Mouse (Mus musculus) ZHBTc4 (cell line): ENCODE measurements around the gene Plcg2.

Experiments used
- DNase-seq: peaks from one replicate; pipeline ENCODE4 v3.0.0-alpha.2; 2011; ENCODE audit warnings: low read depth, low spot score

The Plcg2 gene

GRCm38 (mm10) chr8:117632532-117632931, 134.4 kb downstream of the Plcg2 start:
- DNase-seq, result no peak

GRCm38 (mm10) chr8:117634406-117634805, 136.3 kb downstream of the Plcg2 start:
- peak; percentile 64 for DNase-seq

GRCm38 (mm10) chr8:117637462-117637861, 139.4 kb downstream of the Plcg2 start:
- DNase-seq, result peak; percentile 61

GRCm38 (mm10) chr8:117639631-117640030, 141.5 kb downstream of the Plcg2 start:
- DNase-seq, result peak; percentile 44

- no peak for DNase-seq
Observed at GRCm38 (mm10) chr8:117645486-117645885, 147.4 kb downstream of the Plcg2 start.

GRCm38 (mm10) chr8:117646020-117646419, 147.9 kb downstream of the Plcg2 start:
- peak; percentile 65 for DNase-seq

GRCm38 (mm10) chr8:117646440-117646839, 148.3 kb downstream of the Plcg2 start:
- no peak for DNase-seq

- no peak for DNase-seq
Observed at GRCm38 (mm10) chr8:117652318-117652717, 154.2 kb downstream of the Plcg2 start.

GRCm38 (mm10) chr8:117658990-117659389, 160.9 kb downstream of the Plcg2 start:
- DNase-seq, result no peak

- no peak for DNase-seq
Observed at GRCm38 (mm10) chr8:117660358-117661031, 162.4 kb downstream of the Plcg2 start.

GRCm38 (mm10) chr8:117667349-117668124, 169.4 kb downstream of the Plcg2 start:
- DNase-seq, result no peak

- DNase-seq, result peak; percentile 28
Observed at GRCm38 (mm10) chr8:117670461-117670860, 172.4 kb downstream of the Plcg2 start.

GRCm38 (mm10) chr8:117672558-117672957, 174.5 kb downstream of the Plcg2 start:
- no peak for DNase-seq

GRCm38 (mm10) chr8:117673430-117673830, 175.3 kb downstream of the Plcg2 start, which contains the start of gene Sdr42e1:
TSS of gene Sdr42e1 (minus strand) at chr8:117673689.
- peak; percentile 56 for DNase-seq

- no peak for DNase-seq
Observed at GRCm38 (mm10) chr8:117675171-117675570, 177.1 kb downstream of the Plcg2 start.

GRCm38 (mm10) chr8:117676460-117676859, 178.4 kb downstream of the Plcg2 start:
- DNase-seq, result no peak

GRCm38 (mm10) chr8:117677011-117677410, 178.9 kb downstream of the Plcg2 start:
- DNase-seq, result no peak

GRCm38 (mm10) chr8:117678650-117679049, 180.6 kb downstream of the Plcg2 start:
- DNase-seq, result no peak

GRCm38 (mm10) chr8:117683925-117684472, 185.9 kb downstream of the Plcg2 start:
- no peak for DNase-seq

- DNase-seq, result no peak
Observed at GRCm38 (mm10) chr8:117684504-117684903, 186.4 kb downstream of the Plcg2 start.
